Mouse (Mus musculus) midbrain, postnatal 0 days (tissue): Measurements from ENCODE around the gene Ctsc. TPM values are rescaled to one million over a fixed set of nuclear protein-coding genes. Genes with fewer than 3 reads are reported as not detected.

ENCODE experiments used
- ATAC-seq: fragments of 200-750 bp; cut with Nextera tagmentation; 2 replicates; pipeline ENCODE4 v1.8.0; 2017; ENCODE audit warnings: moderate number of reproducible peaks, mild to moderate bottlenecking, moderate TSS enrichment, moderate library complexity; ENCODE audit not compliant: low FRiP score
- DNase-seq: peaks from one replicate; pipeline ENCODE4 v3.0.0-alpha.2; 2015; ENCODE audit warnings: low spot score
- H3K27ac ChIP-seq: fragments of 300-500 bp; sonication (generic); 2 replicates; pipeline ENCODE4 v1.5.1; 2014; ENCODE audit warnings: low read depth, mild to moderate bottlenecking, low read length, mixed read lengths
- H3K27me3 ChIP-seq: fragments of 300-500 bp; sonication (generic); 2 replicates; pipeline ENCODE4 v1.6.1; 2014; ENCODE audit warnings: low read length, control low read depth, mixed read lengths; ENCODE audit not compliant: insufficient read depth
- H3K36me3 ChIP-seq: fragments of 300-500 bp; sonication (generic); 2 replicates; pipeline ENCODE4 v1.6.1; 2014; ENCODE audit warnings: low read length, control low read depth, mixed read lengths; ENCODE audit not compliant: insufficient read depth
- H3K4me1 ChIP-seq: fragments of 300-500 bp; sonication (generic); 2 replicates; pipeline ENCODE4 v1.6.1; 2014; ENCODE audit warnings: mild to moderate bottlenecking, control low read depth, antibody characterized with exemption, low read length, mixed read lengths; ENCODE audit not compliant: insufficient read depth
- H3K4me2 ChIP-seq: fragments of 300-500 bp; sonication (generic); 2 replicates; pipeline ENCODE4 v1.6.1; 2014; ENCODE audit warnings: low read depth, mild to moderate bottlenecking, low read length, mixed read lengths; ENCODE audit not compliant: poor library complexity, severe bottlenecking
- H3K4me3 ChIP-seq: fragments of 300-500 bp; sonication (generic); 2 replicates; pipeline ENCODE4 v1.5.1; 2014; ENCODE audit warnings: low read depth, mild to moderate bottlenecking, low read length, moderate library complexity
- H3K9ac ChIP-seq: fragments of 300-500 bp; sonication (generic); replicated peaks from 2 replicates; pipeline ENCODE4 v1.6.1; 2014; ENCODE audit warnings: mild to moderate bottlenecking, low read length, moderate library complexity, mixed read lengths; ENCODE audit not compliant: poor library complexity, severe bottlenecking
- H3K9me3 ChIP-seq: fragments of 300-500 bp; sonication (generic); 2 replicates; pipeline ENCODE4 v1.6.1; 2016; ENCODE audit warnings: low read length, control low read depth
- CTCF ChIP-seq: IDR thresholded peaks from 2 replicates; pipeline ENCODE4 v1.5.1; 2016; ENCODE audit warnings: antibody characterized with exemption, mild to moderate bottlenecking
- WGBS: fragments of 180-500 bp; shearing (Covaris S2); extraction: QIAGEN DNeasy Blood & Tissue Kit; methylation state at CpG from one replicate; pipeline ENCODE4 v1.1.7; 2014; 5-methylcytosine and 5-hydroxymethylcytosine counted together
- polyA plus RNA-seq: library from polyadenylated mRNA; unstranded; fragments of >200 nt; fragmentation: Nextera tagmentation; extraction: Ambion mirVana; gene quantifications from 2 replicates; pipeline ENCODE4 v1.2.1, GENCODE M21; 2015
- total RNA-seq: library from RNA; depleted of rRNA; stranded (reverse); fragments of >200 nt; gene quantifications from 2 replicates; pipeline ENCODE4 v1.2.3, GENCODE M21; 2014; rRNA removed

The Ctsc gene
- total and polyA plus RNA-seq, 2 experiments from 2014 or later: 8.4 to 14.6 TPM

DNA sequence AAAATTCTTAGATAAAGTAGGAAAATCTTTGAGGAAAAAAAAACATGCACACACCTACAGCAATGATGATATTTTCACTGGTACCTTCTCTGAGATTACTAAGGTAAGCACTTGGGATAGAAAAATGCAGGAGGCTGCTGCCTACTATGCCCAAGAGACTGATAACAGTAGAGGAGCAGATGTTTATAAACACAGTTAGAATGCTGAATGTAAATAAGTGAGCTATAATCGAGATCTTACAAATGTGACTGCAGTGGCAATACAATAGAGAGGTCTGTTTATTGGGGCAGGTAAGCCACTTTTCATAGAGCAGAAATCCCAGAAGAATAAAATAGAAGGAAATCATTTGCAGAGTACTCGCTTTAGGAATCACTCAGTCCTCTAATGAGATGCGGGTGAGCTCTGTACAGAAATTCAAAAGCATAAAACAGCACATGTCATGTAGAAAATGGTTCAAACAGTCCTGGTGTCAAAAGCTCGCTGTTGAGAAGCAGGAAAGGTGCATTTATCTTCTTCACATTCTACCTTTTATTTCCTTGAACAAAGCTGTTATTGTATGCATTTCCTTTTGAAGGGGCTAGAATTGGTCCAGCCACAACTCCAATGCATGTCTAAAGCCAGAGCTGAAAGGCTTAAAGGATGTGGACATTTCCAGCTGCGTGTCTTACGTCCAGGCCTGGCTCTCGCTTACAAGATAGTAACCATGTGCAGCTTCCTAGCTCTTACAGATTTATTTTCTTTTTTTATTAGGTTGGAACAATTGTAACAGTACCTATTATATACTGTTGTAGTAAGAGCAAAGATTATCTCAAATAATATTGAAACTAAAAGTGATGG lies 80.4 kb downstream of the Ctsc start:
- Histone ChIP-seq H3K36me3 (no peaks in the 10 kb centered on the region), H3K27ac (no peak overlapping the region), H3K4me1 (no peaks in the 10 kb centered on the region), H3K4me2 (no peak overlapping the region), H3K9ac (no peak overlapping the region), H3K4me3 (no peak overlapping the region), H3K27me3 (no peaks in the 10 kb centered on the region), H3K9me3 (no peaks in the 10 kb centered on the region)
- WGBS: 41% methylated on average over 7 of the region's 7 CpGs
- no peak for TF ChIP-seq CTCF
- ATAC-seq: no peak
- no peak for DNase-seq

Other genes with a start within 250 kb of the Ctsc start
- gene Rab38, start 152.2 kb downstream of the Ctsc start, total RNA-seq: 0.94 and 2.6 TPM in 2 replicates
- gene Rab38, start 152.2 kb downstream of the Ctsc start, polyA plus RNA-seq: 0.91 and 0.96 TPM in 2 replicates